ENCODE assay signal across 8 mouse cellular contexts in the genomic region with DNA sequence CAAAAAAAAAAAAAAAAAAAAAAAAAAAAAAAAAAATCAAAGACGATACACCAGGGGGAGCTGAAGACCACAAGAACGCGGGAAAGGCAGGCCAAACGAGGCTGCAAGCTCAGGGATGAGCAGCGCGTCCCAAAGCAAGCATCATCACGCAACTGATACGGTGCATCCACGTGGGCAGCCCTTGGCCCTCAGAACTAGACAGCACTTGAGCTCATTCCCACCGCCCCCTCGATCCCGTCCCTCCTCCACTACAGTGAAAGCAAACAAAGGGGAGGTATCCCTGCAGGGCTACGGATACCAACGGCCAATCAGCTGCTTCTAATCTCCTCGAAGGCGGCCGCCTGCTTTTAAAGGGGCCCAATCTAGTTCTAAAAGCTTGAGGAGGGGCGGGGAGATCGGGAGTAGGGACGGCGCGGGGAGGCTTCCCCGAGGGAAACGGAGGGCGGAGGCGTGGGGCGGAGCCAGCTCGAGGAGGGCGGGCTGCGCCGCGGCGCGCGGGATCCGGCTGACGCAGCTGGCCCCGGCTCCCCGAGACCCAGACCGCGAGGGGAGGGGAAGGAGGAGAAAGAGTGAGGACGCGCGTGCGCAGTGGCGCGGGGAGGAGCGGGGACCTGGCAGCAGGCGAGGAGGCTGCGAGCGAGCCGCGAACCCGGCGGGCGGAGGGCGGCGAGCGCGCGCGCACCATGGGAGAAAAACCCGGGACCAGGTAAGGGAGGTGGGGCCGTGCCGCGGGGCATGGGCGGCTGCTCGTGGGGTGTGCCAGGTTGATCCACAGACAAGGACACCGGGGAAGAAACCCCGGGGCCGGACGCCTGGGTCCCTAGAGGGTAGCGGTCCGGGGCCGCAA. TPM values are rescaled to one million over a fixed set of nuclear protein-coding genes. Genes with fewer than 3 reads are reported as not detected.
DNase-seq lines count a peak whose midpoint lies in the region; ATAC-seq and TF ChIP-seq lines count a peak whose summit lies in the region.

A gene (plus strand): TSS at position 588 of the 847 bp plus-strand sequence.

- peak; percentile 90 to 96 for DNase-seq in gastrocnemius, adult 8-10 months (ENCODE audit: low spot score in 2 of 2)
- peak; percentile 73 for DNase-seq in hindlimb bud, embryonic 11.5 days (ENCODE audit: extremely low spot score, low read depth, low spot score)
- peak; percentile 95 to 98 for DNase-seq in left cerebral cortex, adult 8-10 months (ENCODE audit: low spot score in 2 of 2)
- peak; percentile 98 to 99 for DNase-seq in right cerebral cortex, postnatal 10 days (ENCODE audit: low spot score in 2 of 2)
- peak; percentile 98 for DNase-seq in urinary bladder, postnatal 25 days (ENCODE audit: low spot score)

- peak; percentile 74 for ATAC-seq in activated CD4-positive, CD25-positive, alpha-beta regulatory T cell, adult 4 months

- H3K9me3 ChIP-seq in megakaryocyte, embryonic 14.5 days, result no peaks in the 10 kb centered on the region

- peak; percentile 76; the same call in 1 of the 2 replicates for TF ChIP-seq POLR2A in cortical plate, adult 2 months (IDR thresholded peaks at IDR 0.05; ENCODE audit: extremely low read depth, insufficient read depth, low read length)

- peak within 1 kb of the TSS; percentile 30 for H3K4me3 ChIP-seq in cortical plate, adult 2 months (ENCODE audit: insufficient read depth, low read length)
- peak within 1 kb of the TSS; percentile 92 for H3K4me3 ChIP-seq in megakaryocyte, embryonic 14.5 days (replicated peaks)

- peak within 1 kb of the TSS; percentile 73 for H3K27ac ChIP-seq in cortical plate, adult 2 months (ENCODE audit: insufficient read depth, low read length)

- TF ChIP-seq CTCF in cortical plate, adult 2 months (IDR thresholded peaks at IDR 0.05; ENCODE audit: extremely low read depth, insufficient read depth, low read length), result peak; percentile 61

- H3K4me1 ChIP-seq in cortical plate, adult 2 months (ENCODE audit: control insufficient read depth, insufficient read depth, low read length), result peaks cover 3% of the 10 kb centered on the region
- peaks cover 56% of the 10 kb centered on the region for H3K4me1 ChIP-seq in megakaryocyte, embryonic 14.5 days

- peaks cover 33% of the 10 kb centered on the region for H3K36me3 ChIP-seq in megakaryocyte, embryonic 14.5 days (replicated peaks; ENCODE audit: low read length)

- no peaks in the 10 kb centered on the region for H3K27me3 ChIP-seq in megakaryocyte, embryonic 14.5 days (replicated peaks)

RNA-seq across cellular contexts. Expression of the gene that starts here (rescaled TPM):
- polyA plus RNA-seq in activated CD4-positive, CD25-positive, alpha-beta regulatory T cell, adult 4 months (2017; shearing (Covaris generic)), result 100 to 1,000 TPM in 1 of 2 experiments, 10 to 100 TPM in 1; 99.3 to 129 TPM
- polyA plus RNA-seq in cortical plate, adult 2 months (2012; rRNA removed), result 58.1 and 61.5 TPM in 2 replicates
- 1 to 10 TPM; 5.9 to 9.2 (median 7.4) TPM for total RNA-seq in gastrocnemius, adult 8-10 months (2022)
- 10 to 100 TPM; 62.4 to 85.9 (median 70.1) TPM for total RNA-seq in left cerebral cortex, adult 8-10 months (2022)
- 1,596 and 3,155 TPM in 2 replicates for polyA plus RNA-seq in megakaryocyte, embryonic 14.5 days (2012; ENCODE audit: insufficient read depth, low replicate concordance)

Comparison
In these comparisons a context has a peak if more than half of its experiments do, and no peak if none do; other contexts are left out.
1. Peak in every context shown above with its lines: DNase-seq, ATAC-seq, H3K4me3 ChIP-seq and H3K27ac ChIP-seq.
2. RNA of the gene that starts here (total RNA-seq): 62.4 to 85.9 TPM in left cerebral cortex, adult 8-10 months; 5.9 to 9.2 TPM in gastrocnemius, adult 8-10 months; every median in the first group is over 4 times any median in the second.
3. RNA of the gene that starts here (polyA plus RNA-seq): 1,596 to 3,155 TPM in megakaryocyte, embryonic 14.5 days; 99.3 to 129 TPM in activated CD4-positive, CD25-positive, alpha-beta regulatory T cell, adult 4 months and 58.1 to 61.5 TPM in cortical plate, adult 2 months; every median in the first group is over 10 times any median in the second.